Mouse (Mus musculus) heart, embryonic 14.5 days (tissue): Measurements from ENCODE around the gene Cntn5. TPM values are rescaled to one million over a fixed set of nuclear protein-coding genes. Genes with fewer than 3 reads are reported as not detected.

ENCODE experiments used
- ATAC-seq: fragments of 200-750 bp; cut with Nextera tagmentation; 2 replicates; pipeline ENCODE4 v1.8.0; 2017; ENCODE audit warnings: low read depth, moderate TSS enrichment; ENCODE audit not compliant: insufficient number of reproducible peaks, insufficient read depth, low FRiP score
- H3K27ac ChIP-seq, 2 experiments: fragments of 200-500 bp in 1 of 2; fragments of 300-500 bp in 1 of 2; sonication (generic) in 1 of 2; replicated peaks in 1 of 2; 2 replicates each; pipeline ENCODE4 v1.5.1; 2012 to 2014; ENCODE audit warnings: low read depth in 2 of 2, low read length in 2 of 2, control low read depth in 1 of 2, mild to moderate bottlenecking in 1 of 2, mixed read lengths in 1 of 2; ENCODE audit not compliant: control insufficient read depth in 1 of 2, insufficient read depth in 1 of 2
- H3K27me3 ChIP-seq: fragments of 300-500 bp; sonication (generic); 2 replicates; pipeline ENCODE4 v1.6.1; 2014; ENCODE audit warnings: mild to moderate bottlenecking, low read length, control low read depth; ENCODE audit not compliant: control insufficient read depth, insufficient read depth
- H3K36me3 ChIP-seq: fragments of 300-500 bp; sonication (generic); 2 replicates; pipeline ENCODE4 v1.6.1; 2014; ENCODE audit warnings: mild to moderate bottlenecking, control low read depth, low read length, mixed read lengths; ENCODE audit not compliant: control insufficient read depth, insufficient read depth
- H3K4me1 ChIP-seq, 2 experiments: fragments of 200-500 bp in 1 of 2; fragments of 300-500 bp in 1 of 2; sonication (generic) in 1 of 2; 2 replicates each; pipeline ENCODE4 v1.6.1; 2012 to 2014; ENCODE audit warnings: low read length in 2 of 2, control low read depth in 1 of 2, mixed read lengths in 1 of 2; ENCODE audit not compliant: control insufficient read depth in 2 of 2, insufficient read depth in 2 of 2
- H3K4me2 ChIP-seq: fragments of 300-500 bp; sonication (generic); 2 replicates; pipeline ENCODE4 v1.6.1; 2014; ENCODE audit warnings: mild to moderate bottlenecking, low read length
- H3K4me3 ChIP-seq, 2 experiments: fragments of 200-500 bp in 1 of 2; fragments of 300-500 bp in 1 of 2; sonication (generic) in 1 of 2; 2 replicates each; pipeline ENCODE4 v1.5.1; 2012 to 2014; ENCODE audit warnings: low read length in 2 of 2, mild to moderate bottlenecking in 2 of 2, control low read depth in 1 of 2, low read depth in 1 of 2, moderate library complexity in 1 of 2; ENCODE audit not compliant: control insufficient read depth in 1 of 2, insufficient read depth in 1 of 2
- H3K9ac ChIP-seq: fragments of 300-500 bp; sonication (generic); 2 replicates; pipeline ENCODE4 v1.6.1; 2014; ENCODE audit warnings: mild to moderate bottlenecking, low read length
- H3K9me3 ChIP-seq: fragments of 300-500 bp; sonication (generic); 2 replicates; pipeline ENCODE4 v1.6.1; 2016; ENCODE audit warnings: low read length, control low read depth; ENCODE audit not compliant: control insufficient read depth
- WGBS: fragments of 180-500 bp; shearing (Covaris S2); extraction: QIAGEN DNeasy Blood & Tissue Kit; methylation state at CpG from one replicate; pipeline ENCODE4 v1.1.7; 2014; 5-methylcytosine and 5-hydroxymethylcytosine counted together
- polyA plus RNA-seq: library from polyadenylated mRNA; unstranded; fragments of >200 nt; fragmentation: Nextera tagmentation; extraction: Ambion mirVana; gene quantifications from 2 replicates; pipeline ENCODE4 v1.2.1, GENCODE M21; 2014

The Cntn5 gene
- polyA plus RNA-seq, 1 experiment from 2014 or later, result 0.65 TPM

DNA sequence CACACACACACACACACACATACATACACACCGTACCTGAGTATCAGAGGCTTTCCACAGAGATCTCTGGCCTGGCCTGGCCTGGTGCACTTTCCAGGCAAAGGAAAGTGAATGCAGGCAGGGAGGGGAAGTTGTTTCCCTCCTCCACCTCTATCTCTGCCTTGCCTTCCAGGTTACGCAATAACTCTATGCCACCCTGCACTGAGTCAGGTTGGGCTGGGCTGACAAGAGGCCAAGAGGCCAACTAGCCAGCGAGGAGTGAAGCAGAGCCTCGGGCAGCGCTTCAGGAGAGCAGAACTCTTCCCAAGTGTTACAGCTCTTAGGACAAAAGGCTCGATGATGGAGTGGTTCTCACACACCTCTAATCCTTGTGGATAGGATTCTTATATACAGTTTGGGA is 1018.4 kb downstream of the Cntn5 start:
- H3K4me3 ChIP-seq, result no peak overlapping the region
- no peak for ATAC-seq
- no peaks in the 10 kb centered on the region for H3K9me3 ChIP-seq
- no peak overlapping the region for H3K27ac ChIP-seq
- no peaks in the 10 kb centered on the region for H3K27me3 ChIP-seq
- no peak overlapping the region for H3K9ac ChIP-seq
- no peaks in the 10 kb centered on the region for H3K36me3 ChIP-seq
- no peaks in the 10 kb centered on the region for H3K4me1 ChIP-seq
- H3K4me2 ChIP-seq, result no peak overlapping the region
- 70% methylated on average over 6 of the region's 6 CpGs for WGBS

DNA sequence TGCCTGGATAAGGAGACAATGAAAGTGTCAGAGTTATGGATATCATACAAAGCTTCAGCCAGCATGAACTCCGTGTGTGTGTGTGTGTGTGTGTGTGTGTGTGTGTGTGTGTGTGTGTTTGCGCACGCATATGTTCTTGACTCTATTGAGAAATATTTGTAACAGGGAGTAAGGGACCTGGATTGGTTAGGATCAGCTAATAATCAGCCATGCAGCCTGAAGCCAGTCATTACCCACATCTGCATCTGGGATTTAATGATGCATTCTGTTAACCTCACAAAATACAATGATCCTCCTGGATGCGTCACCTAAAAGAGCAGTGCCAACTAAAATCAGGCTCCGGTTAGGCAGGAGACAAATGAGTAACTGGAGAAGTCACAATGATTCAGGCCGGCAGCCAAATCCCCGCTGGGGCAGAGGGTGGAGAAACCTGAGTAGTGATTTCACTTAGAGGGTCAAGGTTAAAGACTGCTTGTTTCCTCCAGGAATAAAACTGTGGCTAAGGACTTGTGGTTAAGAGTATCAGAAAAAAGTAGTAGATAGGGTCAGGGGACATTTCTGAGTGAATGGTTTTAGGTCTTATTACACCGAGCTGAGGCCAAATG is 1021.7 kb downstream of the Cntn5 start:
- no peak overlapping the region for H3K4me3 ChIP-seq
- no peak overlapping the region for H3K27ac ChIP-seq
- no peaks in the 10 kb centered on the region for H3K9me3 ChIP-seq
- WGBS, result 75% methylated on average over 8 of the region's 8 CpGs
- no peaks in the 10 kb centered on the region for H3K27me3 ChIP-seq
- ATAC-seq, result no peak
- no peaks in the 10 kb centered on the region for H3K4me1 ChIP-seq
- H3K9ac ChIP-seq, result no peak overlapping the region
- H3K36me3 ChIP-seq, result no peaks in the 10 kb centered on the region
- no peak overlapping the region for H3K4me2 ChIP-seq

DNA sequence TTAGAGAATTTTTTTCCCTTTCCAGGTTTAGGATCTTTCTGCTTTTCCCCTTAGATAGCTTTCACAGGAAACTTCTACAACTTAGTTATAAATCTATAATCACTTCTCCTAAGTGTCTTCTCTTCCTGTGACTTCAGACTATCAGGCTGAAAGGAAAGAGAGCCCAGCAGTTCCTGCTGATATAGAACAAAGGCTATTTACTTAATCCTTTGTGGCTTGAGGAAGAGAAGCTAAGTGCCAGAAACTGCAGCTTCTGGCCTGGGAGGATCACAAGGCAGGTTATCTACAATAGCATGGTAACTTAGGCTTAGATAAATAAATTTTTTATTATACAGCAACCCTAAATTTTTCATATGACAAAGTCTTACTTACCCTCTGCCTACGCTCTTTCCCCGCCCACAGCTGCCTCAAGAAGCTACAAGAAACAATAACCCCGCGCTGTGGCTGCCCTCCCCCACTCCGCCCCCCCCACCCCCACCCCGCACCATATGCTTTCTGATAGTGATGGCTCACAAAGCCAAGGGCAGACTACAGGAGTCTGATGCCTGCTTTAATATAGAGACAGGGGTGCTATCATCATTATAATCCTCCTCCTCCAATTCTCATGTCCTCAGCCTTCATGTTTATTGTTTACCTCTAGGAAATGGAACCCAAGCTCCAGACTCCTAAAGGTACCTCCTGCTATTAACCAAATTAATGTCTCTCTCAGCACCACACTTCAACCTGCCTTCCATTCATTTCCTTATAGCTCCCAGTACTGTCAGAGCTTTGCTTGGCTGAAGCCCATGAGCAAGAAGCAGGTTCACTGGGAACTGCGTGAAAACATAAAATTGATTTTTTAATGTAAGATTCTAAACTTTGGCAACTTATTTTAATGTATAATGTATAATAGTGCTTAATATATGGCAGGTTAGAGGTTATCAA is 1032.2 kb downstream of the Cntn5 start:
- Histone ChIP-seq H3K9me3 (no peaks in the 10 kb centered on the region), H3K27me3 (no peaks in the 10 kb centered on the region), H3K9ac (no peak overlapping the region), H3K4me2 (no peak overlapping the region), H3K4me3 (no peak overlapping the region), H3K36me3 (no peaks in the 10 kb centered on the region), H3K27ac (no peak overlapping the region), H3K4me1 (no peaks in the 10 kb centered on the region)
- WGBS, result 37% methylated on average over 7 of the region's 7 CpGs
- no peak for ATAC-seq

DNA sequence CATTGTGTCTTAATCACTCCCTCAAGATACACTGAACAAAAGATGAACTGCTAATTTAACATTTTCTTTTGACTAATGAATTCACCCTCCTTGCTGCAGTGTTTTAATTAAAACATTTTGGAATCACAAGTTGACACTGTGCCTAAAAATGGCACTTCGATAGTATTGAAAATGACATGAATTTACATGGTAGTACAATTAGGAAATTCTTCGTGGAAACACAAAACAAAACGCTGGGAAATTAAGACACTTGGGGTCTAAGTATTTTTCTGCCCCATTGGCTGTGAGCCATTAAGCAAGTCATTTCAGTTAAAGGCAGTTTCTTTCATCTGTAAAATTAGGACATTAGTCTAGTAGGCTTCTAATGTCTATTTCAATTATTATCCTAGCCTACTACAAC is 1043.9 kb downstream of the Cntn5 start:
- H3K9me3 ChIP-seq, result no peaks in the 10 kb centered on the region
- H3K36me3 ChIP-seq, result no peaks in the 10 kb centered on the region
- H3K4me2 ChIP-seq, result no peak overlapping the region
- 73% methylated on average over 3 of the region's 3 CpGs for WGBS
- no peaks in the 10 kb centered on the region for H3K4me1 ChIP-seq
- no peak overlapping the region for H3K27ac ChIP-seq
- H3K27me3 ChIP-seq, result no peaks in the 10 kb centered on the region
- H3K9ac ChIP-seq, result no peak overlapping the region
- no peak overlapping the region for H3K4me3 ChIP-seq
- no peak for ATAC-seq

DNA sequence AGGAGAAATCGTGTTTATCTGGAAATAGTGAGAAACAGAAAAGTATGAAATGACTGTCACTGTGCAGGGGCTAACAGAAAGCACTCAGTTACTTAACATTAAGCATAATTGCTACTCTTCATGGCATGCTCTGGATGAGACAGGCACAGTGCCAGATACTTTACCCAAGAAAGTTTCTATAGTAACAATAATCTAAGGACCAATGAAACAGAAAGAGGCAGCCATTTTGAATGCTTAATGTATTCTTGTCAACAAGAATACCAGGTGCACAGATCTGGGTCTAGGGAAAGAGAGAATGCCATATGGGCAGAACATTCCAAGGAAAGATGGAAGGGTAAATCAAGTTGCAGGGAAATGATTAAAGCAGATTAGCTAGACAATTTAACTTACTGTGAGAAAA is 1045.3 kb downstream of the Cntn5 start:
- WGBS, result 45% methylated on average over 1 of the region's 1 CpGs
- H3K27me3 ChIP-seq, result no peaks in the 10 kb centered on the region
- ATAC-seq, result no peak
- no peak overlapping the region for H3K27ac ChIP-seq
- H3K36me3 ChIP-seq, result no peaks in the 10 kb centered on the region
- H3K4me3 ChIP-seq, result no peak overlapping the region
- no peak overlapping the region for H3K4me2 ChIP-seq
- H3K9me3 ChIP-seq, result no peaks in the 10 kb centered on the region
- H3K4me1 ChIP-seq, result no peaks in the 10 kb centered on the region
- no peak overlapping the region for H3K9ac ChIP-seq

DNA sequence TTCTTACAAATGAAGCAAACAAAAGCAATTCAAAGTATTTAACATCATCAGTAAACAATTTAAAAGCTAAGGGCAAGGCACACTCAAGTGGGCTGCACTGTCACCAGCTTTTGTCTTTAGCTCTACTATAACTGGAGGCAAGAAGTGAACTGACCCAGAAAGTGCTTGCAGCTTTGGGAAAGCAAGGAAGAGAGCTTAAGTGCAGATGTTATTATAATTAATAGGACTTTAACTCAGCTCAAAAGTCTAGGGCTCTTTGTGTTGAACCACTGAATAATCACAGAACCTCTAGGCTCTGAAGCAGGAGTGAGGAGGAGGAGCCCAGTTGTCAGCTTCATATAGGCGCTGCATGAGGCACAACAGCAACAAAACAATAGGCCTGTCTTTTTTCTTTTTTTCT is 1049.8 kb downstream of the Cntn5 start:
- 89% methylated on average over 1 of the region's 1 CpGs for whole genome bisulfite sequencing
- ATAC-seq, result no peak
- H3K4me3 ChIP-seq, result no peak overlapping the region

DNA sequence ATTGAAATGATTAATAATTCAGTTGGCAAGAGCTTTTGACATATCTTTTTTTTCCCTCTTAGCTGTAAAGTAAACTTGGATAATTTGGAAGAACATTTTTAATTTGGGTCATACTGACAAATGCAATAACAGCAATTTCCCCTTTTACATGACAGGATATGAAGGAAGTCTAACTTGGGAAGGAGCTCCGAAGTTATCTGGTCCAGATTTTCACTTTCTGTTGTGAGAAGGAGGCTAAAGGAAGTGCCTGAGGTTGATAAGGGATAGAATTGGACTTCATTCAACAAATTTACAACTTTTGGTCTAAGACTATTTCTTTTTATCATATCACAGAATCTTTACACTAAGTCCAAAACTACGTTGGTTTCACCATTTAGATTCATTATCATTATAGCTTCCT is 1074.3 kb downstream of the Cntn5 start:
- H3K27me3 ChIP-seq, result no peaks in the 10 kb centered on the region
- no peak overlapping the region for H3K4me3 ChIP-seq
- ATAC-seq, result no peak
- H3K4me2 ChIP-seq, result no peak overlapping the region
- H3K27ac ChIP-seq, result no peak overlapping the region
- no peak overlapping the region for H3K9ac ChIP-seq
- no peaks in the 10 kb centered on the region for H3K4me1 ChIP-seq
- H3K36me3 ChIP-seq, result no peaks in the 10 kb centered on the region
- 45% methylated on average over 2 of the region's 2 CpGs for WGBS
- H3K9me3 ChIP-seq, result no peaks in the 10 kb centered on the region

More for the DNA sequence above, 1049.8 kb downstream of the Cntn5 start:
- no peak overlapping the region for H3K27ac ChIP-seq
- no peaks in the 10 kb centered on the region for H3K4me1 ChIP-seq
- no peaks in the 10 kb centered on the region for H3K27me3 ChIP-seq
- no peak overlapping the region for H3K9ac ChIP-seq
- no peak overlapping the region for H3K4me2 ChIP-seq
- H3K9me3 ChIP-seq, result no peaks in the 10 kb centered on the region
- no peaks in the 10 kb centered on the region for H3K36me3 ChIP-seq
